Mouse (Mus musculus): ENCODE results near the gene Snx8. TPM values are rescaled to one million over a fixed set of nuclear protein-coding genes. Genes with fewer than 3 reads are reported as not detected.

The Snx8 gene
- total RNA-seq, 2 experiments from 2014 or later, result 17.0 to 18.2 TPM

DNA sequence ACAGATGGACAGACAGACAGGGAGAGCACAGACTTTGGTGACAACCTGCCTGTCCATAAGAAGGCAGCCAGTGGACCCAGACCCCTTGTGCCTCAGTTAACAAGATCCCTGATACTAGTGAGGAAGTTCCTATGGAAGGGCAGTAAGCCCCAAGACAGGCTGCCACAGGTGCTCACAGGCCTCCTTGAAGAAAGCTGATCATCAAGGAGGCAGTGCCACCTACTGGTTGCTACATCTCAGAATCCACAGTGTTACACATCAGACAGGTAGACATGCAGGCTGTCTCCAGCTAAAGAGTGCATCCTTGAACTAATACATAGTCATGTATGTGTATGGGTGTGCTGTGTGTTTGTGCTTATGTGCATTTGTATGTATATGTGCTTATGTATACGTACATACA lies 96.9 kb downstream of the Snx8 start:
- intact Hi-C loops (cut with DNase I), result loop anchor here (1.0 to 5.0 kb wide), 3 partner anchors 95 to 454 kb away; no protein-coding TSS in a partner anchor
- peak; percentile 70 to 72 for DNase-seq

Small RNA genes lying within 50 kb of the gene (microRNA-seq; reads per million reads assigned to microRNA genes)
- gene Mir7038, result 0 to 0.70 reads per million in 2 experiments

Other genes with a start within 250 kb of the Snx8 start
- gene Mad1l1, start 67.7 kb downstream of the Snx8 start, total RNA-seq (2021), result 10 to 100 TPM; 16.5 to 21.2 TPM
- gene Nudt1, start 67.6 kb downstream of the Snx8 start, total RNA-seq (2021), result 10 to 100 TPM; 11.1 to 11.8 TPM
- gene Mrm2, start 57.4 kb downstream of the Snx8 start, total RNA-seq (2021), result 10 to 100 TPM in 1 of 2 experiments, 1 to 10 TPM in 1; 8.4 to 11.6 TPM
- gene Eif3b, start 30.1 kb upstream of the Snx8 start, total RNA-seq (2021), result 100 to 1,000 TPM; 101 to 105 TPM
- gene Gm4869, start 56.4 kb upstream of the Snx8 start, total RNA-seq (2021), result not detected
- 1 to 10 TPM; 7.5 to 8.2 TPM for gene Chst12, start 116.3 kb upstream of the Snx8 start, total RNA-seq (2021)
- not detected for gene Grifin, start 175.8 kb upstream of the Snx8 start, total RNA-seq (2021)
- gene Lfng, start 218.1 kb upstream of the Snx8 start, total RNA-seq (2021), result 10 to 100 TPM; 14.1 to 15.7 TPM